Mouse (Mus musculus) layer of hippocampus, adult 2 months (tissue): ENCODE measurements around the gene Cdh5. TPM values are rescaled to one million over a fixed set of nuclear protein-coding genes. Genes with fewer than 3 reads are reported as not detected.
"Not testable (repeated sequence)": the region's sequence is repeated elsewhere in the genome, so short reads cannot be mapped to it uniquely, and the experiment has no call there.

ENCODE experiments used
- DNase-seq, 2 experiments: peaks; one replicate each; pipeline ENCODE4 v3.0.0; 2022; ENCODE audit warnings: low spot score in 2 of 2
- H3K27ac ChIP-seq: fragments of 200-600 bp; 2 replicates; pipeline ENCODE4 v1.8.1; 2022
- H3K4me3 ChIP-seq: fragments of 200-600 bp; 2 replicates; pipeline ENCODE4 v1.8.1; 2022; ENCODE audit warnings: mild to moderate bottlenecking
- CTCF ChIP-seq: fragments of 200-600 bp; conservative IDR thresholded peaks from 2 replicates; pipeline ENCODE4 v1.8.1; 2022; ENCODE audit warnings: antibody characterized with exemption, mild to moderate bottlenecking, moderate library complexity
- total RNA-seq, 2 experiments: library from RNA; stranded (reverse); gene quantifications; 2 replicates each; pipeline ENCODE4 v1.2.3; 2021

Cdh5 gene
- total RNA-seq, 2 experiments from 2014 or later, result 9.1 to 11.6 TPM

DNA sequence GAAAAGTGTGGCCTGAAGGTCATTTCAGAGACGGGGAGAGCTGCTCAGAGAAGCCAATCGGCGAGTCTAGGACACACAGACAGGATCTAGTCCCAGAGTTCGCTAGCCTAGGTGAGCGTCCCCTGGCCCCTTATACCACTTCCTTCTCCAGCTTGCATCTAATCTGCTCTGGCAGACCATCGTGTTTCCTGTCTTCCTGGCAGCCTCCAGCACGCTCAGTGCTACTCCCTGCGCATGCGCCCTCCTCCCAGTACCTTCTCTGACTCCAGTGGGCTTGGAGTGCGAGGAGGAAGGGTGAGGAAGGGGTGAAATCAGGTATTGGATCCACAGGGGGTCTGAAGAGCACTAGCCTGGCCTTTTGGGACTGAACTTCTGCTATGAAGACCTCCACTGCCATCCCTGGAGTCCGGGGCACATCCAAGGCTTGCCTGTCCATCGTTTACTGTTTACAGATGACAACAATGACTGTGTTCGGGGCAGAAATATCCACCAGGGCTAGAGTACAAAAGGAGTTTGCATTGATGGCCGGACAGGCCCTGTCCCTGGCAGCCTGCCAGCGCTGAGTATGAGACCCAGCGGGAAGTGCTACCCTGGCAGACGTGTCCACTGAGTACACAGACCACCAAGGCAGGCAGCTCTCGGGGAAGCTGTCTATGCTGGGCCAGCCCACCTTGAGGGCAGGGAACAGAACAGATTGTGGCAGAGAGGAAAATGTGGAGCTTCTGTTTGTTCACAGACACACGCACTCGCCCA lies 1.9 kb upstream of the Cdh5 start:
- no peak overlapping the region for H3K4me3 ChIP-seq
- no peak for TF ChIP-seq CTCF
- no peak for DNase-seq
- no peak overlapping the region for H3K27ac ChIP-seq

DNA sequence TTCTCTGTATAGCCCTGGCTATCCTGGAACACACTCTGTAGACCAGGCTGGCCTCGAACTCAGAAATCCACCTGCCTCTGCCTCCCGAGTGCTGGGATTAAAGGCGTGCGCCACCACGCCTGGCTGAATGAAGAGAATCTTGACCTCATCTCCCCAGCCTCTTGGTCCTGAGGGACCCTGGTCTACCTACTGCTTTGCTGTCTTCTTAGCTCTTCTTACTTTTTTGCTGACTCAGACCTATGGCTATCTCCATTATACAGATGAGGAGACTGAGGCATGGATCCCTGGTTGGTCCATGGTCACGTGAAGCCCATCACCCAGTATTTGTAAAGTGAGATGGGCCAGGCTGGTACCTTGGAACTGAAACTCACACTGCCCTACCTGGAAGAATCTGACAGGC lies 701 bp upstream of the Cdh5 start:
- DNase-seq, H3K27ac ChIP-seq, H3K4me3 ChIP-seq: not testable (repeated sequence)

DNA sequence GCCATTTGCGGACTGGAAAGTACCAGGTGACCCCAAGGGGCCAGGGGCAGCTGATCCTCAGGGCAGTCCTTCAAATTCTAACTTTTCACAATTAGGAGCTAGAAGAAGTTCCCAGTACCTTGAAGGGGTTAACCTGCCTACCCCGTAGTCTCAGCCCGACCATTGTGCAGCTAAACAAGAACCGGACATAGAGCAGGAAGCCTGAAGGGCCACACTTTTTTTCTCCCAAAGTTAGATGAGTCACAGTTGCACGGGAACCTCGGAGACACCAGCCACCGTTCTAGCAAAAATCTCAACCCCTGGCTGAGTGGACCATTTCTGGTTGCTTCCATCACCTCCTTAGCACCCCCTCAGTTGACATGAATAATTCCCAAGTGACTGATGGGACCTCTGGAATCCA lies 2.0 kb downstream of the Cdh5 start:
- Histone ChIP-seq H3K27ac (peak overlapping the region; percentile 41; the same call in 1 of the 2 replicates), H3K4me3 (peak overlapping the region; percentile 32)
- TF ChIP-seq CTCF, result no peak
- no peak for DNase-seq

DNA sequence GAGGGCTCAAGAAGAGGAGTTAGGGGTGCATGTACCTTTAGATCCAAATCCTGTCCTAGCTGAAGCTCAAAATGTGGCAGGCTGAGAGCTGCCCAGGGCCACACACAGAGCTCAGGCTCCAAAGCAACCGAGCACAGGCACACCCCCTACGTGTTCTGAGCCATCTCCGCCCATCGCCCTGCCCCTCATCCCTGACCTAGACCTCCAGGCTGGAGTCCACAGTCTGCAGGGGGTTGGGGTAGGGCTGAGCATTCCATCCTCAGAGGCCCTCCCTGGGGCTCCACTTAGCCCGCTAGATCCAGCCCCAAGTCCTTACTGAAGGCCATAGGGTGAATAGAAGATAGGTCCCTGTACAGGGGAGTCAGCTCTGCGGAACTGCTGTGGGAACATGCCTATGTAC lies 4.3 kb downstream of the Cdh5 start:
- no peak for TF ChIP-seq CTCF
- no peak overlapping the region for H3K4me3 ChIP-seq
- DNase-seq, result no peak

DNA sequence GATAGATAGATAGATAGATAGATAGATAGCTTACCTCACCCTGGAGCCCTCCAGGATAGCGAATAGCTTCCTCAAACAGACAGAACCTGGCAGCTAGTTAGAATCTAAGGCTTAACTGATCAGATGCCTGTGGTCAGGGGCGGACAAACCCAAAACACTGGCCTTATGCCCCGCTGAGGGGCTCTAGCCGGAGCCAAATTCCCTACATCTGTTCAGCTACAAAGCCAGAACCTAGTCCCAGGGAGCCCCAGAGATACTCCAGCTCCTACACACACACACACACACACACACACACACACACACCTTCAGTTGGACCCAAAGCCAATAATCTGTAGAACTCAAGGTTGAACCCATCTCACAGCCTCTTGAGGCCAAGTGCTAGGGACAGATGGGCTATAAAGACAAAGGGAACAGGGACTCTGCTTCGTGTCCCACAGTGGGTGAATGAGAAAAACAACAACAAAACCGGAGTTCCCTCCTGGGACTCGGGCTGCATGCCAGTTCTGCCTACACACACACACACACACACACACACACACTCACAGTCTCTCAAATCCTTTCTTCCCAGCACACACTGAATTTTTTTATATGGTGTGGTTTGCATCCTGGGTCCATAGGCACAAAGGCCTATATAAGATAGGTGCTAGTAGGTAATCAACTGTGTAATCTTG lies 5.0 kb downstream of the Cdh5 start:
- no peak overlapping the region for H3K27ac ChIP-seq
- TF ChIP-seq CTCF, result no peak
- no peak for DNase-seq
- no peak overlapping the region for H3K4me3 ChIP-seq

More for the DNA sequence above, 4.3 kb downstream of the Cdh5 start:
- no peak overlapping the region for H3K27ac ChIP-seq

DNA sequence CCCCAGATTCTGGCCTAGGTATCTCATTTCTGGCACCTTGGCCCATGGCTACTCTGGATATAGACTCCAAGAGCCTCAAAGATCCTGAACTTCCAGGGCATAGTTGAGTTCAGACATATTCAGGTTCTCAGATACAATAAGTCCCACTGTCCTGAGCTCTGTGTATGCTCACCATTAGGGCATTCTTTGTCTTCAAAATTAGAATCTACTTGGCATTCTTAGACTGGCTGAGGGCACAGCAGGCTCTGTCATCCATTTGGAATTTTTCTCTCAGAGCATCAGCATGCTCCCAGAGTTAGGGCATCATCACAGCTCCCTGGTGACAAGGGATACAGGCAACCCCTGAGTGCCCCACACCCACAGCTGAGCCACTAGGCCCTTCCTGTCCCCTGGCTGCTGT lies 5.7 kb downstream of the Cdh5 start:
- DNase-seq, result no peak
- H3K27ac ChIP-seq, result no peak overlapping the region
- TF ChIP-seq CTCF, result no peak
- no peak overlapping the region for H3K4me3 ChIP-seq

DNA sequence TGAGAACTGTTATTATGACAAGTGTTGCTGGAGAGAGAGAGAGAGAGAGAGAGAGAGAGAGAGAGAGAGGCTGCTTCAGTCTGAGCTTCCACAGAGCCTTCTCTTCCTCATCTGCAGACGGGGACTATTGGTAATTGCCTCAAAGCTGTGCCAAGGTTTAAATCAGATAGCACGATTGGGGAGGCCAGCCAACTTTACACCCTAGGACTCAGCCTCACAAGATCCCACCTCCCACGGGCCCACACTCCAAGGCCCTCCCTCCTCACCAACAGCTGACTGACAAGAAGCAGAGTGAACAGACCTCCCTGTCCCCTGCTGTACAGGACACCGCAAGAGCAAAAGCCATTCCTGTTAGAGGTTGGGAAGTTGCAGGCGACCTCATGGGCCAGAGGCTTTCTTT lies 6.6 kb downstream of the Cdh5 start:
- TF ChIP-seq CTCF, result no peak
- DNase-seq, result no peak
- H3K27ac ChIP-seq, result no peak overlapping the region

DNA sequence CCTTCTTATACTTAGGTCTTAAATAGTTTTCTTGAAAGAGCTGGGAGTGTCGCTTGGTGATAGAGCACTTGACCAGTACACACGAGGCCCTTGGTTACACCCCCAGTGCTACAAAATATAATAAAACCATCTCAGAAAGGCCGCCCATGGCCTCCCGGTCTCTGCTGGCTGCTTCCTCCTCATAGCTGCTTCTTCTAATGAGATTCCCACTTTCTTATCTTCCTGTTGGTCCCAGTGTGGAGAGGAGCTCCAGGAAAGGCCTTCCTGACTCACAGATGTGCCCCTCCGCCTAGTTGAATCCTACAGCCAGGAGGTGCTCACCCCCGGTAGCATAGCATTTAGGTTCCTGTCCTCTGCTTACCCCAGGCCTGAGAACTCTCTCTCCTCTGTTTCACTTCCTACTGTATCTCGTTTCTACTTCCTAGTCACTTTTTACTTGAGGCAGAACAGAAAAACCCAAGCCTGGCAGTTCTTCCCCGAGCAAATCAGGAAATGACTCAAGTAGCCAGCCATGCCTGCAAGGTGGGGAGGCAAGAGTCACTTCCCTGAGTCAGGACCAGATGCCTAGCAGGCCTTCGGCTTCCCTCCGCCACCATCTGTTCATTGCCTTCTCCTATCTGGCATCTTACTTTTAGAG lies 9.2 kb downstream of the Cdh5 start:
- DNase-seq, result no peak
- Histone ChIP-seq H3K4me3 (no peak overlapping the region), H3K27ac (no peak overlapping the region)
- TF ChIP-seq CTCF, result no peak

More for the DNA sequence above, 6.6 kb downstream of the Cdh5 start:
- H3K4me3 ChIP-seq, result no peak overlapping the region

DNA sequence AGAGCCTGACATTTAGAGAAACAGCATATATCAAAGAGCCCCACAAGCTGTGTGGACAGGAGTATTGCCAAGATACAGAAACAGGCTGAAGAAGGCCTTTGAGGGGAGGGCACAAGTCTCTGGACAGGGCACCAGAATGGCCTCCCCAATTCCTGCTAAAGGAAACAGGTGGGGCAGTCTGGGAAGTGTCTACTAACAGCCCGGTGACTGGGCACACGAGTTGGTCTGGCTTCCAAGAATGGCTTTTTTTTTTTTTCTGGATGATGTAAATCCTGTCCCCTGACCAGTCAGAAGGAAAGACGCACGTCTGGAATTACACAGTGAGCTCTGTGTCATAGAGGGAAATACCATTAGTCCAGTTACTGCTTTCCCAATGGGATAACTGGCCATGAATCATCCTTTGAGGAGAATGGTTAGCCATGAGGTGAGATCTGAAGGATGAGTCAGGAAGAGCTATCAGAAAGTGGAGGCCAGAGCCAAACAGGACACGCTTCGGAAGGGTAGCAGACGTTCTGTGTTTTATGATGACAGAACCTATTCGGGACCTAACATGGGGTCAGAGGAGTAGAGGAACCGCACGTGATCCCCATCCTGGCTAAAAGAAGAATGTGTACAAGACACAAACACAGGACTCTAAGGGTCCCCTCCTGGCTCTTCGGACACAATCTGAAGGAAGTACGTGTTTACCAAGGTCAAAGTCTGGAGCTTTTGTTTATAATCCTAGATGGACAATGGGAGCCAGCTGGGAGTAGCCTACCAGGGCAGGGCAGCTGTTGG lies 20.4 kb downstream of the Cdh5 start:
- TF ChIP-seq CTCF, result no peak
- H3K4me3 ChIP-seq, result no peak overlapping the region
- no peak for DNase-seq

DNA sequence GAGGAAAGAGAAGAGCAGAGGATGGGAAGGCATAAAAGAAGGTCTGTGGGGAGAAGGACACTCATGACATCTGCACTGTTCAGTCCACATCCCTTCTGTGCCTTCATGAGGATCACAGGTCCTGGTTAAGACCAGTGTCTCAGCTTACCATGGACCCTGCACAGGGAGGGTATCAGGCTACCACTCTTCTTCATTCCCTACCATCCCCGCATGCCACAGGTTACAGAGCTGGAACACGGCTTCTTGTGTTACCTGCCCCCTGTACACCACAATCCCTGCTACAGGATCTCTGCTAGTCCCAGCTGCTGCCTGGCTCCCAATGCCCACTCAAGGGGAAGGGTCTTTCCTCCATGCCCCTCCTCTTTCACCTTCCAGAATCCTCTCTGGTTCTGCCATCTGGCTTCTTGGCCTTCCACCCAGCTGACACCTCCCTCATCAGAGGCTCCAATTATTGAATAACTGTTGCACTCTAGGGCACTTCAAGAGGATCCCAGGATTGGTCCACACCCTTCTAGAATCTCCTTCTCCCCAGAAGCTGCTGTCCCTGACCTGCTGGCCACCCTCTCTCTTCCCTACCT lies 21.7 kb downstream of the Cdh5 start:
- no peak for TF ChIP-seq CTCF
- no peak overlapping the region for H3K27ac ChIP-seq

More for the DNA sequence above, 20.4 kb downstream of the Cdh5 start:
- H3K27ac ChIP-seq, result no peak overlapping the region

DNA sequence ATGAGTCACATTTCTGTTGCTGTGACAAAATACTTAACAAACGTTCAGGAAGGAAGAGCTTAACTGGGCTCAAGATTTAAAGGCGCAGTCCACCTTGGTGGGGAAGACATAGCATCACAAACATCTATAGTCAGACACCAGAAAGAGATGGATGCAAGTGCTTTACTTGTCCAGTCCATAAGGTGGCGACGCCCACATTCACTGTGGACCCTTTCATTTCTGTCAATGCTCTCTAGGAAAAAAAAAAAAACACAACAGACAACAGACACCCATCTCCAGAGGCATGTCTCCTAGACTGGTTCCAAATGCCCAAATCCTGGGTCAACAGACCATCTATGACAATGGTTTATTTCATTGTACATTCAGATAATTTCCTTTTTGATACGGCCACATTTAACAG lies 23.1 kb downstream of the Cdh5 start:
- no peak for TF ChIP-seq CTCF
- no peak for DNase-seq
- no peak overlapping the region for H3K4me3 ChIP-seq
- no peak overlapping the region for H3K27ac ChIP-seq

More for the DNA sequence above, 21.7 kb downstream of the Cdh5 start:
- DNase-seq, result no peak
- no peak overlapping the region for H3K4me3 ChIP-seq

DNA sequence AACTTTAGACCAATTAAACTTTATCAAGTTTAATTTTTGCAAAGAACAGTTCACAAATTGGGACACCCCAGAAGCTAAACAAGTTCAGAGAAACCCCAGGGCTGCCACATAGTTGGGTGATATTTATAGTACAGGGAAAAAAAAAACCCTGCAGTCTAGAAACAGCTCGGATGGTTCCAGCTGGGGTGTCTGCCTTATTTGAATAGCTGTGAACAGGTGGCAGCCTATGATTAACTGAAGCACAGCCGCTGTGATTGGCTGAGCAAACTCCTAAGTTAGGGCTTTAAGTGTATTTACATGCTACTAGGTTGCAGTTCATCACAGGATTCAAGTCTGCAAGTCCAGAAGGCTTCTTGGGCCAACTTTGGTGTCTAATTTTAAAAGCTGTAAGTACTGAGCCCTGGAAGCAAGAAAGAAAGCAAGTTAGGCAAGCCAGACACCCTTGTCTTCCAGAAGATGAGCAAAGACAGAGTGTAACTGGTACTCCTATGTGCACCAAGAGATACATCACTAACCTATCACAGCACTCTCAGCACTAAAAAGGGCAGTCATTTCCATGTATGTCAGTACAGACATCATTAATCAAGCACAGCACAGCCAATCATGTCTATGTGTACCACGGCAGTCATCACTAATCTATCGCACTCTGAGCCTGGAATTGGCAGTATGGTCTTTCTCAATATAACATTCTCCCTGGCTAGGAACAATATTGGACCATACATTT lies 25.9 kb downstream of the Cdh5 start:
- H3K4me3 ChIP-seq, result no peak overlapping the region
- no peak overlapping the region for H3K27ac ChIP-seq
- DNase-seq, result peak; percentile 59 to 68
- TF ChIP-seq CTCF, result no peak
